ENCODE assay signal across 10 mouse cellular contexts in genomic region chr10:80766161-80766815, GRCm38 (mm10). TPM values are rescaled to one million over a fixed set of nuclear protein-coding genes. Genes with fewer than 3 reads are reported as not detected.
DNase-seq lines count a peak whose midpoint lies in the region; ATAC-seq lines count a peak whose summit lies in the region.
"Had no signal": no experiment of that assay in that cellular context is flagged by ENCODE, and none has a peak within 500 bp of the region (broad histone marks: within the 10 kb centered on the region; RNA-seq: fewer than 3 reads in every experiment).

No protein-coding gene starts in this region.

- peaks cover 64% of the 10 kb centered on the region for H3K36me3 ChIP-seq in heart, embryonic 12.5 days
- peaks cover 62% of the 10 kb centered on the region for H3K36me3 ChIP-seq in kidney, embryonic 15.5 days

- H3K4me1 ChIP-seq in heart, embryonic 12.5 days (replicated peaks), result peaks cover 32% of the 10 kb centered on the region
- H3K4me1 ChIP-seq in kidney, embryonic 15.5 days, result peaks cover 10% of the 10 kb centered on the region
- H3K4me1 ChIP-seq: embryonic facial prominence, embryonic 12.5 days had no signal

- DNase-seq in heart, postnatal 4 days, result no peak
- peak; percentile 59 for DNase-seq in ZHBTc4 (ENCODE audit: low read depth, low spot score)
- DNase-seq in lung, postnatal 10 days, result peak; percentile 43
- no peak for DNase-seq in urinary bladder, postnatal 36 days (ENCODE audit: low spot score in 2 of 2)
- DNase-seq in cerebellum, postnatal 14 days, result no peak
- DNase-seq in testis, postnatal 14 days (ENCODE audit: low spot score), result no peak

- H3K4me3 ChIP-seq in heart, embryonic 12.5 days, result no peak overlapping the region
- H3K4me3 ChIP-seq in kidney, embryonic 15.5 days (replicated peaks), result no peak overlapping the region
- H3K4me3 ChIP-seq: embryonic facial prominence, embryonic 12.5 days had no signal

- ATAC-seq in heart, embryonic 12.5 days (ENCODE audit: insufficient number of reproducible peaks, low FRiP score), result no peak
- ATAC-seq in kidney, embryonic 15.5 days (replicated peaks; ENCODE audit: low FRiP score), result no peak
- ATAC-seq: CD4-positive, CD25-positive, alpha-beta regulatory T cell, adult 4 months had no signal

- WGBS in heart, embryonic 12.5 days, result 75% methylated on average over 10 of the region's 10 CpGs
- 84% methylated on average over 10 of the region's 10 CpGs for WGBS in kidney, embryonic 15.5 days

- H3K27ac ChIP-seq in heart, embryonic 12.5 days (ENCODE audit: poor library complexity, severe bottlenecking), result no peak overlapping the region
- H3K27ac ChIP-seq in kidney, embryonic 15.5 days, result peak overlapping the region; percentile 41; the same call in 1 of the 2 replicates
- H3K27ac ChIP-seq: embryonic facial prominence, embryonic 12.5 days had no signal

- H3K9ac ChIP-seq in heart, embryonic 12.5 days, result peak overlapping the region; percentile 47
- H3K9ac ChIP-seq in kidney, embryonic 15.5 days, result no peak overlapping the region
- H3K9ac ChIP-seq: embryonic facial prominence, embryonic 12.5 days had no signal

- H3K4me2 ChIP-seq in heart, embryonic 12.5 days, result no peak overlapping the region
- no peak overlapping the region for H3K4me2 ChIP-seq in kidney, embryonic 15.5 days
- H3K4me2 ChIP-seq: embryonic facial prominence, embryonic 12.5 days had no signal

- no peaks in the 10 kb centered on the region for H3K9me3 ChIP-seq in heart, embryonic 12.5 days (replicated peaks)
- H3K9me3 ChIP-seq in kidney, embryonic 15.5 days (replicated peaks), result no peaks in the 10 kb centered on the region
- H3K9me3 ChIP-seq: embryonic facial prominence, embryonic 12.5 days had no signal

- no peaks in the 10 kb centered on the region for H3K27me3 ChIP-seq in heart, embryonic 12.5 days (replicated peaks)
- H3K27me3 ChIP-seq in kidney, embryonic 15.5 days, result no peaks in the 10 kb centered on the region
- H3K27me3 ChIP-seq: embryonic facial prominence, embryonic 12.5 days had no signal

RNA-seq across cellular contexts. Expression of gene Dot1l, which starts 11.3 kb away (rescaled TPM):
- 25.7 and 30.9 TPM in 2 replicates for polyA plus RNA-seq in heart, embryonic 12.5 days (2016; fragmentation: Nextera tagmentation; extraction: Ambion mirVana)
- total RNA-seq in heart, postnatal 4 days (2021), result 10 to 100 TPM; 75.6 to 76.8 TPM
- 17.3 and 21.8 TPM in 2 replicates for polyA plus RNA-seq in kidney, embryonic 15.5 days (2015; fragmentation: Nextera tagmentation; extraction: Ambion mirVana)

RNA-seq across cellular contexts. Expression of gene Ap3d1, which starts 24.2 kb away (rescaled TPM):
- polyA plus RNA-seq in heart, embryonic 12.5 days (2016; fragmentation: Nextera tagmentation; extraction: Ambion mirVana), result 56.5 and 58.9 TPM in 2 replicates
- 10 to 100 TPM; 47.8 to 53.8 TPM for total RNA-seq in heart, postnatal 4 days (2021)
- polyA plus RNA-seq in kidney, embryonic 15.5 days (2015; fragmentation: Nextera tagmentation; extraction: Ambion mirVana), result 68.1 and 70.9 TPM in 2 replicates

RNA-seq across cellular contexts. Expression of gene Sf3a2, which starts 31.7 kb away (rescaled TPM):
- polyA plus RNA-seq in heart, embryonic 12.5 days (2016; fragmentation: Nextera tagmentation; extraction: Ambion mirVana), result 51.2 and 58.3 TPM in 2 replicates
- total RNA-seq in heart, postnatal 4 days (2021), result 10 to 100 TPM; 46.0 to 51.7 TPM
- 78.2 and 92.6 TPM in 2 replicates for polyA plus RNA-seq in kidney, embryonic 15.5 days (2015; fragmentation: Nextera tagmentation; extraction: Ambion mirVana)

RNA-seq across cellular contexts. Expression of gene Plekhj1, which starts 32.1 kb away (rescaled TPM):
- polyA plus RNA-seq in heart, embryonic 12.5 days (2016; fragmentation: Nextera tagmentation; extraction: Ambion mirVana), result 82.4 and 83.2 TPM in 2 replicates
- 10 to 100 TPM; 36.2 to 37.1 TPM for total RNA-seq in heart, postnatal 4 days (2021)
- polyA plus RNA-seq in kidney, embryonic 15.5 days (2015; fragmentation: Nextera tagmentation; extraction: Ambion mirVana), result 126 and 130 TPM in 2 replicates

RNA-seq across cellular contexts. Expression of gene Amh, which starts 38.8 kb away (rescaled TPM):
- polyA plus RNA-seq in heart, embryonic 12.5 days (2016; fragmentation: Nextera tagmentation; extraction: Ambion mirVana), result 0.14 and 0.23 TPM in 2 replicates
- total RNA-seq in heart, postnatal 4 days (2021), result 1 to 10 TPM in 1 of 2 experiments, under 1 TPM in 1; 0.61 to 1.0 TPM
- 0.09 TPM in 1 of 2 replicates, not detected in the other for polyA plus RNA-seq in kidney, embryonic 15.5 days (2015; fragmentation: Nextera tagmentation; extraction: Ambion mirVana)
- polyA plus RNA-seq: CD4-positive, CD25-positive, alpha-beta regulatory T cell, adult 4 months; embryonic facial prominence, embryonic 12.5 days had no signal

Comparison
In these comparisons a context has a peak if more than half of its experiments do, and no peak if none do; other contexts are left out.
1. DNase-seq: peak in ZHBTc4 (single experiment) and lung, postnatal 10 days (single experiment); none in heart, postnatal 4 days (single experiment), urinary bladder, postnatal 36 days (0 of 2), cerebellum, postnatal 14 days (0 of 2) and testis, postnatal 14 days (single experiment).